Mouse (Mus musculus) midbrain, embryonic 12.5 days (tissue): ENCODE data around the gene Klc3. TPM values are rescaled to one million over a fixed set of nuclear protein-coding genes. Genes with fewer than 3 reads are reported as not detected.

Source experiments
- ATAC-seq: fragments of 200-750 bp; cut with Nextera tagmentation; 2 replicates; pipeline ENCODE4 v1.8.0; 2017; ENCODE audit warnings: low read depth, moderate TSS enrichment, moderate library complexity; ENCODE audit not compliant: low FRiP score
- H3K27ac ChIP-seq: fragments of 300-500 bp; sonication (generic); replicated peaks from 2 replicates; pipeline ENCODE4 v1.5.1; 2016; ENCODE audit warnings: mild to moderate bottlenecking
- H3K27me3 ChIP-seq: fragments of 300-500 bp; sonication (generic); 2 replicates; pipeline ENCODE4 v1.6.1; 2016; ENCODE audit warnings: mild to moderate bottlenecking
- H3K36me3 ChIP-seq: fragments of 300-500 bp; sonication (generic); 2 replicates; pipeline ENCODE4 v1.6.1; 2016
- H3K4me1 ChIP-seq: fragments of 300-500 bp; sonication (generic); 2 replicates; pipeline ENCODE4 v1.6.1; 2016
- H3K4me2 ChIP-seq: fragments of 300-500 bp; sonication (generic); replicated peaks from 2 replicates; pipeline ENCODE4 v1.6.1; 2016; ENCODE audit warnings: mild to moderate bottlenecking, moderate library complexity
- H3K4me3 ChIP-seq: fragments of 300-500 bp; sonication (generic); 2 replicates; pipeline ENCODE4 v1.5.1; 2016; ENCODE audit warnings: mild to moderate bottlenecking
- H3K9ac ChIP-seq: fragments of 300-500 bp; sonication (generic); replicated peaks from 2 replicates; pipeline ENCODE4 v1.6.1; 2016; ENCODE audit warnings: mild to moderate bottlenecking, moderate library complexity
- H3K9me3 ChIP-seq: fragments of 300-500 bp; sonication (generic); 2 replicates; pipeline ENCODE4 v1.6.1; 2016; ENCODE audit warnings: mild to moderate bottlenecking
- WGBS: fragments of 180-500 bp; shearing (Covaris S2); methylation state at CpG from one replicate; pipeline ENCODE4 v1.1.7; 2016; 5-methylcytosine and 5-hydroxymethylcytosine counted together
- polyA plus RNA-seq: library from polyadenylated mRNA; unstranded; fragments of >200 nt; fragmentation: Nextera tagmentation; extraction: Ambion mirVana; gene quantifications from 2 replicates; pipeline ENCODE4 v1.2.1, GENCODE M21; 2016

The Klc3 gene
- polyA plus RNA-seq, 1 experiment from 2014 or later, result 2.7 TPM

GRCm38 (mm10) chr7:19375368-19375767 lies 28.5 kb downstream of the Klc3 start:
- Histone ChIP-seq H3K27ac (no peak overlapping the region), H3K4me3 (no peak overlapping the region), H3K4me1 (no peaks in the 10 kb centered on the region), H3K9ac (no peak overlapping the region), H3K9me3 (no peaks in the 10 kb centered on the region), H3K4me2 (no peak overlapping the region), H3K27me3 (no peaks in the 10 kb centered on the region), H3K36me3 (0 out of 2 replicates have a peak, but pooled peaks cover 3% of the 10 kb centered on the region)
- no peak for ATAC-seq
- 83% methylated on average over 18 of the region's 18 CpGs for WGBS

GRCm38 (mm10) chr7:19373367-19373766 lies 30.5 kb downstream of the Klc3 start:
- Histone ChIP-seq H3K27ac (no peak overlapping the region), H3K9me3 (no peaks in the 10 kb centered on the region), H3K27me3 (peaks cover 14% of the 10 kb centered on the region), H3K4me1 (peaks cover 4% of the 10 kb centered on the region; the same call in 1 of the 2 replicates), H3K9ac (no peak overlapping the region), H3K4me3 (no peak overlapping the region), H3K36me3 (0 out of 2 replicates have a peak, but pooled peaks cover 3% of the 10 kb centered on the region), H3K4me2 (no peak overlapping the region)
- 90% methylated on average over 2 of the region's 2 CpGs for WGBS
- no peak for ATAC-seq

GRCm38 (mm10) chr7:19369823-19370425 lies 34.0 kb downstream of the Klc3 start:
- Histone ChIP-seq H3K4me3 (peak overlapping the region; percentile 47), H3K9me3 (no peaks in the 10 kb centered on the region), H3K36me3 (0 out of 2 replicates have a peak, but pooled peaks cover 3% of the 10 kb centered on the region), H3K4me2 (peak overlapping the region; percentile 68), H3K9ac (peak overlapping the region; percentile 64), H3K4me1 (peaks cover 4% of the 10 kb centered on the region; the same call in 1 of the 2 replicates), H3K27me3 (peaks cover 15% of the 10 kb centered on the region), H3K27ac (no peak overlapping the region; the same call in 1 of the 2 replicates)
- WGBS, result 10% methylated on average over 46 of the region's 46 CpGs
- ATAC-seq, result peak; percentile 81

GRCm38 (mm10) chr7:19368380-19368779 lies 35.5 kb downstream of the Klc3 start:
- H3K4me3 ChIP-seq, result no peak overlapping the region
- H3K27me3 ChIP-seq, result peaks cover 15% of the 10 kb centered on the region
- 0 out of 2 replicates have a peak, but pooled peaks cover 3% of the 10 kb centered on the region for H3K36me3 ChIP-seq
- WGBS, result 24% methylated on average over 16 of the region's 16 CpGs
- no peak overlapping the region for H3K27ac ChIP-seq
- no peak overlapping the region for H3K4me2 ChIP-seq
- no peak for ATAC-seq
- no peaks in the 10 kb centered on the region for H3K9me3 ChIP-seq
- peaks cover 4% of the 10 kb centered on the region; the same call in 1 of the 2 replicates for H3K4me1 ChIP-seq
- no peak overlapping the region for H3K9ac ChIP-seq

- H3K4me1 ChIP-seq, result peaks cover 26% of the 10 kb centered on the region
- H3K27me3 ChIP-seq, result peaks cover 35% of the 10 kb centered on the region
- no peaks in the 10 kb centered on the region for H3K9me3 ChIP-seq
- no peak overlapping the region for H3K4me2 ChIP-seq
- H3K36me3 ChIP-seq, result no peaks in the 10 kb centered on the region
- WGBS, result 83% methylated on average over 4 of the region's 4 CpGs
- H3K27ac ChIP-seq, result no peak overlapping the region
- ATAC-seq, result no peak
- no peak overlapping the region for H3K4me3 ChIP-seq
- no peak overlapping the region for H3K9ac ChIP-seq
Measured at GRCm38 (mm10) chr7:19365376-19365775, 38.5 kb downstream of the Klc3 start.

GRCm38 (mm10) chr7:19363881-19364280 lies 40.0 kb downstream of the Klc3 start:
- ATAC-seq, result no peak
- WGBS, result 3% methylated on average over 18 of the region's 18 CpGs
- H3K27ac ChIP-seq, result no peak overlapping the region
- H3K9ac ChIP-seq, result no peak overlapping the region
- H3K36me3 ChIP-seq, result no peaks in the 10 kb centered on the region
- H3K4me2 ChIP-seq, result no peak overlapping the region
- no peaks in the 10 kb centered on the region for H3K9me3 ChIP-seq
- no peak overlapping the region for H3K4me3 ChIP-seq
- H3K27me3 ChIP-seq, result peaks cover 26% of the 10 kb centered on the region
- peaks cover 28% of the 10 kb centered on the region for H3K4me1 ChIP-seq

- H3K36me3 ChIP-seq, result peaks cover 4% of the 10 kb centered on the region
- 0 out of 2 replicates have a peak overlapping the region, but pooled peaks have one; percentile 21 for H3K27ac ChIP-seq
- H3K4me2 ChIP-seq, result peak overlapping the region; percentile 95
- no peak overlapping the region for H3K4me3 ChIP-seq
- no peak for ATAC-seq
- H3K27me3 ChIP-seq, result peaks cover 20% of the 10 kb centered on the region
- H3K9me3 ChIP-seq, result no peaks in the 10 kb centered on the region
- H3K9ac ChIP-seq, result no peak overlapping the region
- WGBS, result 21% methylated on average over 4 of the region's 4 CpGs
- peaks cover 39% of the 10 kb centered on the region for H3K4me1 ChIP-seq
Measured at GRCm38 (mm10) chr7:19362276-19362675, 41.6 kb downstream of the Klc3 start.

- no peak for ATAC-seq
- Histone ChIP-seq H3K27ac (0 out of 2 replicates have a peak overlapping the region, but pooled peaks have one; percentile 21), H3K9me3 (no peaks in the 10 kb centered on the region), H3K4me3 (peak overlapping the region; percentile 77), H3K4me2 (peak overlapping the region; percentile 95), H3K36me3 (peaks cover 8% of the 10 kb centered on the region), H3K27me3 (peaks cover 20% of the 10 kb centered on the region), H3K4me1 (peaks cover 39% of the 10 kb centered on the region), H3K9ac (no peak overlapping the region)
- 15% methylated on average over 16 of the region's 16 CpGs for WGBS
Measured at GRCm38 (mm10) chr7:19361720-19362119, 42.2 kb downstream of the Klc3 start.

GRCm38 (mm10) chr7:19360944-19361343 lies 43.0 kb downstream of the Klc3 start:
- H3K27me3 ChIP-seq, result peaks cover 20% of the 10 kb centered on the region
- no peak overlapping the region for H3K27ac ChIP-seq
- WGBS, result under 1% methylated on average over 21 of the region's 27 CpGs
- H3K36me3 ChIP-seq, result peaks cover 15% of the 10 kb centered on the region
- peak; percentile 41 for ATAC-seq
- H3K9ac ChIP-seq, result peak overlapping the region; percentile 64
- H3K4me3 ChIP-seq, result peak overlapping the region; percentile 77
- H3K4me1 ChIP-seq, result peaks cover 39% of the 10 kb centered on the region
- no peaks in the 10 kb centered on the region for H3K9me3 ChIP-seq
- H3K4me2 ChIP-seq, result peak overlapping the region; percentile 95

- Histone ChIP-seq H3K9me3 (no peaks in the 10 kb centered on the region), H3K4me1 (peaks cover 39% of the 10 kb centered on the region), H3K9ac (peak overlapping the region; percentile 68), H3K4me2 (peak overlapping the region; percentile 95), H3K27ac (peak overlapping the region; percentile 52; the same call in 1 of the 2 replicates), H3K27me3 (peaks cover 20% of the 10 kb centered on the region), H3K4me3 (peak overlapping the region; percentile 77), H3K36me3 (peaks cover 21% of the 10 kb centered on the region)
- ATAC-seq, result peak; percentile 71
- under 1% methylated on average over 45 of the region's 45 CpGs for WGBS
Measured at GRCm38 (mm10) chr7:19359892-19360641, 43.8 kb downstream of the Klc3 start.

GRCm38 (mm10) chr7:19359299-19359891 lies 44.5 kb downstream of the Klc3 start, which contains the start of the genes Cd3eap and Ppp1r13l:
Cd3eap (minus strand) TSS chr7:19359483.
Ppp1r13l (plus strand) TSS chr7:19359749.
- H3K27ac ChIP-seq, result peak within 1 kb of the TSS; percentile 52; the same call in 1 of the 2 replicates

More at GRCm38 (mm10) chr7:19359299-19359891, 44.5 kb downstream of the Klc3 start, which contains the start of the genes Cd3eap and Ppp1r13l:
- peaks cover 39% of the 10 kb centered on the region for H3K4me1 ChIP-seq
- H3K4me3 ChIP-seq, result peak within 1 kb of the TSS; percentile 77
- peak within 1 kb of the TSS; percentile 95 for H3K4me2 ChIP-seq
- whole genome bisulfite sequencing, result under 1% methylated on average over 31 of the region's 31 CpGs
- H3K36me3 ChIP-seq, result peaks cover 28% of the 10 kb centered on the region
- peak; percentile 70 for ATAC-seq
- H3K9me3 ChIP-seq, result no peaks in the 10 kb centered on the region
- H3K9ac ChIP-seq, result peak within 1 kb of the TSS; percentile 68
- H3K27me3 ChIP-seq, result peaks cover 20% of the 10 kb centered on the region
